Mouse (Mus musculus): ENCODE data around the gene Tomm40.

The Tomm40 gene

DNA sequence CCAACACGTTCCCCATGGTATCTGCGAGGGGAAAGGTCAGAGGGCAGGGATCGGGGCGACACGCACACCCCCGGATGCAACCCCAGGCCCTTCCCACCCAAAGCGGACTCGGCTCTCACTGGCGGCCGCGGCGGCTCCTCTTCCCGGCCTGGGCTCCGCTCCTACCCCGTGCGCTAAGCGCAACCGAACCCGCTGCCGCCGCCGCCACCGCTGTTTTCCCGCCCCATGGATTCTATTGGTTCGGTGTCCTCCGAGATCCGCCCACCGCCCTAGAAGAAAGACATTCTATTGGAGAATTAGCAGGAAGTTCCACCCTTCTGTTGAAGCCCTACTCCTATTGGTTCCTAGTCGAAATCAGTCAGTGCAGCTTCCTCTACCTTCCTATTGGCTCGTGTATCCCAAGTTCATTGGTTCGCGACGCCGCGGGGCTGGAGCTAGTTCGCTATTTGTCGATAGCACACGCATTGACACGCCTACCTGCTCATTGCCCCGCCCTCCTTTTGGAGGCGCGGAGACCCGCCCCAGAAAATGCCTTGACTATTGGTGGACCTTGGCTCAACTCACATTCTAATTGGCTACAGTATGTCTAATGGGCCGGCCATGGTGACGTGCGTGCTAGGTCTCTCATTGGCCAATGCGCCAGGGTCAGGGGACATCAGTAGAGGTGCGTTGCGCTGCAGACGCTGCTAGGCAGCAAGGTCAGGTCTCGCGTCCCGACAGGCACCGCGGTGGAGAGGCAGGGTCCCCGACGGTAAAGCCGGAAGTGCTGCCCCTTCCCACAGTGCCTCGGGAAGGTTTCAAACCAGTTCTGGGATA lies at the start of gene Tomm40:
Tomm40 (minus strand) TSS at position 200 of the 816 bp plus-strand sequence.
- CTCF ChIA-PET, result interaction anchor here (0.5 to 7.4 kb wide), 40 partner anchors 10 to 617 kb away, joined by 3 to 103 read pairs (median 4); partner anchors contain the start of genes Apoe (in 2 of the 4), Apoc1 (in 1 of the 4), Clptm1 (in 1 of the 4) and Nectin2 (in 1 of the 4)
- POLR2A ChIA-PET, result interaction anchor here (0.6 to 19.0 kb wide), 101 partner anchors 8 to 843 kb away, joined by 3 to 415 read pairs (median 4); partner anchors contain the start of genes Apoe (in 3 of the 4), Bcam (in 3 of the 4), Clptm1 (in 3 of the 4) and Apoc1 (in 2 of the 4)

DNA sequence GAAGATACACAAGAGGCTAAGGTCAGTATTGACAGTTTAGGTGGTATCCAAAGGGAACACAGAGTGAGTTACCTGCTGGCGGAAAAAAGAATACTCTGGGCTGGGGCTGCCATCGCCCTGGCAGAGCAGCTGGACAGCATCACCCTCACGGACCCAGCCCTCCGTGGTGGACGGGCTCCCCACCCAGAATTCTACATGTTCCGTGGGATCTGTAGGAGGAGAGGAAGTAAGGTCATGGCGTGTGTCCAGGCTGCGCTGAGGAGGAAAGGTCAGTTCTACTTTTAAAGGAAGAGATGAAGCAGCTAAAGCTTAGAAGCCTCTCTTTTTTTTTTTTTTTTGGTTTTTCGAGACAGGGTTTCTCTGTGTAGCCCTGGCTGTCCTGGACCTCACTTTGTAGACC lies 49.3 kb upstream of the Tomm40 start:
- ChIA-PET CTCF (interaction anchor here (0.5 to 2.9 kb wide), 12 partner anchors 9 to 96 kb away, joined by 3 to 10 read pairs (median 4); no protein-coding TSS in a partner anchor), POLR2A (interaction anchor here in 3 of 4 experiments (0.6 to 3.3 kb wide), 8 partner anchors 9 to 65 kb away, joined by 3 to 24 read pairs (median 4); partner anchors contain the start of genes Apoe (in 1 of the 3) and Nectin2 (in 1 of the 3))

DNA sequence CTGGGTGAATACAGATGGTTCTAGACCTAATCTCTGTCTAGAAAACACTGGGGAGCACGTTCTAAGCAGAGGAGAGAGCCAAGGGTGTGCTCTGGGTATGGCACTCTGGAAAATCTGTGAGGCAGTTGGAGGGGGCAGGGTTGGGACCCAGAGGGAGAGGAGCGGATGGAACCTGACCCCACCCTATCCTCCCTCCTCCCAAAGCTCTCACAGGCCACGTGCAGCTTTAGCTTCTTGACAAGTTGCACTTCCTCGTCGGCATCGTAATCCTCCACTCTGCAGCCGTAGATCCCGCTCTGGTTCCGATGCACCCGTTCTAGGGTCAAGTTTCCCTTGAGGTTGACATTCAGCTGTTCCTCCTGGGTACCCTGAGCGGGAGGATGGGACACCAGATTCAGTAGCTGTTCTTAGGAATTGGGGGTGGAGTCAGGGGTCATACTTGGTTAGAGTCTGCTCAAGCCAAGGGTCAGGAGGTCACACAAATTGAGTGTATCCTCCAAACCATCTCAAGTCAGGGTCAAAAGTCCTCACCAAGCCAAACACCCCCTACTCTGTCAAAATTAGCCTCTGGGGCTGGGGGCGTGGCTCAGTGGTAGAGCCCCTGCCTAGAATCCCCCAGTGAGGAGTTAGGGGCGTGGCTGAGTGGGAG lies 48.7 kb upstream of the Tomm40 start:
- CTCF ChIA-PET, result interaction anchor here (0.6 to 2.9 kb wide), 15 partner anchors 9 to 717 kb away, joined by 3 to 10 read pairs (median 4); no protein-coding TSS in a partner anchor
- POLR2A ChIA-PET, result interaction anchor here in 3 of 4 experiments (0.6 to 3.3 kb wide), 21 partner anchors 8 to 171 kb away, joined by 3 to 24 read pairs (median 3); partner anchors contain the start of genes Apoe (in 1 of the 3), Nectin2 (in 1 of the 3) and Tomm40 (in 1 of the 3)

DNA sequence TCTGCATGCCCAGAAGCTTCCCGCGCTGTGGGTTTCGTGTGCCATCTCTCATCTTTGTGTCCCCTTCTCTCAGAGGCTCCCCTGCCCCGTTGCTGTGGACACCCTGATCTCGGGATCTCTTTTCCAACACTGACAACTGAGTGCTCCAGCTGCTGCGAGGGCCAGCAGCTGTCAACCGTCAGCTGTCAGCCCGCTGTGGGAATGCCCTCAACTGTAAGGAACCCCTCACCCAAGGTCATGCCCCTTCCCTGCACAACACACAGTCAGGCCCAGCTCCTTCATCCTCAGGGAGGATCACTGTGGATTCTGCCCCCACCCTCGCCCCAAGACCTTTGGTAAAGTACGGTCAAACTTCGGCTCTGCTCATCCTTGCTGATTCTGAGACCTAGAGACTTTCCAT lies 47.0 kb upstream of the Tomm40 start:
- ChIA-PET CTCF (interaction anchor here in 2 of 4 experiments (0.6 to 2.8 kb wide), 4 partner anchors 22 to 285 kb away, joined by 3 to 8 read pairs (median 6); no protein-coding TSS in a partner anchor), POLR2A (interaction anchor here in 2 of 4 experiments (0.7 to 3.3 kb wide), 7 partner anchors 8 to 63 kb away, joined by 3 to 24 read pairs (median 3); partner anchors contain the start of genes Apoe (in 1 of the 2) and Bcam (in 1 of the 2))

DNA sequence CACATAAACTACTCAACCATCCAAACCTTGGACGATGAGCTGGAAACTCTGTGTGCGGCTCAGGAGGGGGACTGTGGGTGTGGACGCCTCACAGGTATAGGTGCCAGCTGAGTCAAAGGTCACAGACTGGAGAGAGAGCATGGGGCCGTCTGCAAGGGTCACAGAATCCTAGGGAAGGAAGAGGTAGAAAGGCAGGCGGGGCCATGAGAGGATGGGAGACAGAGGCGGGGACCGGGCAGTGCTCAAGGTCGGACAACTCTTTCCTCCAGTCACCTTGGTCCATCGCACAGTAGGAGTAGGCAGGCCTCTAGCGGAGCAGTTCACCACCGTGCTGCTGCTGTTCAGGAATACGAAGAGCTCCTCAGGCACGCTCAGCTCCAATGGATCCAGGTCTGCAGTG lies 44.8 kb upstream of the Tomm40 start:
- ChIA-PET CTCF (interaction anchor here in 1 of 4 experiments (1.5 kb wide), 1 partner anchor 11 kb away, joined by 3 read pairs; the partner anchor contains the start of gene Bcam), POLR2A (interaction anchor here in 3 of 4 experiments (0.7 to 3.4 kb wide), 11 partner anchors 8 to 70 kb away, joined by 3 to 14 read pairs (median 6); partner anchors contain the start of genes Bcam (in 3 of the 3), Apoe (in 1 of the 3), Cblc (in 1 of the 3) and Nectin2 (in 1 of the 3))

DNA sequence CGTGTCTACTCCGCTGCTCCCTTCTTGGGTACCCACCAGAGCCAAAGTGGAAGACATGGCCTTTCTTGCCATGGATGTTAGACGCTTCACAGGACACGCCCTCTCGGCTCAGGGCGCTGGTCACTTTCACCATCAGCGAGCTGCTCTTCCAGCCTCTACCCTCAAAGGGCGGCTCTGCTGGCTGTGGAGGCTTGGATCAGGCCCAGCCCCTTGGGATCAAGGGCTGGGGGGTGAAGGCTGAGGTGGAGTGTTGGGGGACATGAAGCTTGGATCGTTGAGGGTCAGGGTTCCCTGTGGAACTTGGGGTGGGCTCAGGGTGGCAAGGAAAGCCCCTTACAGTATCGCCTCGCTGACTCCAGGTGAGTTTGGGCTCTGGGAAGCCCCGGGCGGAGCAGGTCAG lies 43.4 kb upstream of the Tomm40 start:
- CTCF ChIA-PET, result interaction anchor here (0.6 to 1.1 kb wide), 4 partner anchors 18 to 326 kb away, joined by 3 to 4 read pairs (median 4); no protein-coding TSS in a partner anchor
- POLR2A ChIA-PET, result interaction anchor here (0.5 to 3.4 kb wide), 17 partner anchors 9 to 60 kb away, joined by 3 to 14 read pairs (median 4); partner anchors contain the start of genes Bcam (in 2 of the 4), Apoe (in 1 of the 4) and Cblc (in 1 of the 4)

DNA sequence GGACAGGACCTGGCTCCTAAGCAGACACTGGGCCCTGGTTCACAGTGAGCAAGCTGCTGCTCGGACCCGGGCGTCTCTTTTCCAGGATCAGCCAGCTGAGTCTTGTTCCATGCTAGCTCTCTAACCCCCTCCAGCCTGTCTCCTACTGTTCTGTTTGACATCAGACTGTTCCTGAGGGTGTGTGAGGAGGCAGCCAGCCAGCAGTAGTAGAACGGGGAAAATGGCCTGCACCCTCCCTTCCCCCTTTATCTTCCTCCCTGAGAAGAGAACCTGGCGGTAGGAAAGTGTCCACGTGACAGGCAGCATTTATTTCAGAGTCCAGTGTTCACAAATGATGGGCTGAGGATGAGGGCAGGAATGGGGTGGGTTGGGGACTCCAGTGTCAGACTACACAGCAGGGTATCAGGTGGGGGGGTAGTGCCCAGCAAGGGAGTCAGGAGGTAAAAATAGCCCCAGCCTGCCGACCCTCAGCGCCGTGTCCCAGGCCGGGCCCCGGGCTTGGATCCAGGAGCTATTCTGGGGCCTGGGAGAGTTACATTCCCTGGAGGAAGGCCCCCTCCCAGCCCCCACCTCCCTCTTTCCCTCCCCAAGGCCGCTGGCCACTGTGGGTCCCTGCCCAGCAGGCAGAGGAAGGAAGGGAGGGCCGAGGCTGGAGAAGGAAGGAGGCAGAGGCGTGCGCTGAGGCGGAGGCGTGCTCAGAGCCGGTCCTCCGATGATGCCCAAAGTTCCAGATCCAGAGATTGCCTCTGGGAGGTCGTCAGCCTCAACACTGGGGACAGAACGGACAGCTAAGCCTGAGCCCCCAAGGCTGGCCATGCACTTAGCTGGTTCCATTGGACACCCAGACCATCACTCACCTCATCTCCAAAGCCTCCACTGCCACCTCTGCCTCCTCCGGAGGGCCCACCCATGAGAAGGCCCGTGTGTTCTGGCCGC lies 40.9 kb upstream of the Tomm40 start:
- CTCF ChIA-PET, result interaction anchor here in 3 of 4 experiments (0.6 to 4.4 kb wide), 16 partner anchors 9 to 137 kb away, joined by 3 to 30 read pairs (median 4); partner anchors contain the start of gene Cblc (in 1 of the 3)
- POLR2A ChIA-PET, result interaction anchor here in 2 of 4 experiments (0.8 to 7.0 kb wide), 13 partner anchors 8 to 87 kb away, joined by 3 to 63 read pairs (median 5); partner anchors contain the start of genes Bcam (in 2 of the 2) and Tomm40 (in 1 of the 2)

DNA sequence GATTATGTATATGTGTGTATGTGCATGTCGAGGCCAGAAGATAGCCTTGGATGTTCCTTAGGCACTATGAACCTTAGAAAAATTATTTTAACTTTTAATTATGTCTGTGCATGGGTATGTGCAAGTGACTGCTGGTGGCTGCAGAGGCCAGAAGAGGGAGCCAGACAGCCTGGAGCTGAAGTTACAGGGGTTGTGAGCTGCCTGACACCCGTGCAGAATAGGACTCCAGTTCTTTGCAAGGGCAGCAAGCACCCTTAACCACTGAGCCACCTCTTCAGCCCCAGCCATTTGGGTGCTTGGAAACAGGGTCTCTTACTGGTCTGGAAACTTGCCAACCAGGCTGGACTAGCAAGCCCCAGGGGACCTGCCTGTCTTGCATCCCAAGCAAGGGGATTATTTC lies 39.8 kb upstream of the Tomm40 start:
- ChIA-PET CTCF (interaction anchor here (0.7 to 4.4 kb wide), 20 partner anchors 8 to 136 kb away, joined by 3 to 30 read pairs (median 4); partner anchors contain the start of gene Cblc (in 1 of the 4)), POLR2A (interaction anchor here (1.0 to 7.0 kb wide), 11 partner anchors 9 to 40 kb away, joined by 4 to 63 read pairs (median 5); partner anchors contain the start of genes Bcam (in 3 of the 4) and Tomm40 (in 1 of the 4))

DNA sequence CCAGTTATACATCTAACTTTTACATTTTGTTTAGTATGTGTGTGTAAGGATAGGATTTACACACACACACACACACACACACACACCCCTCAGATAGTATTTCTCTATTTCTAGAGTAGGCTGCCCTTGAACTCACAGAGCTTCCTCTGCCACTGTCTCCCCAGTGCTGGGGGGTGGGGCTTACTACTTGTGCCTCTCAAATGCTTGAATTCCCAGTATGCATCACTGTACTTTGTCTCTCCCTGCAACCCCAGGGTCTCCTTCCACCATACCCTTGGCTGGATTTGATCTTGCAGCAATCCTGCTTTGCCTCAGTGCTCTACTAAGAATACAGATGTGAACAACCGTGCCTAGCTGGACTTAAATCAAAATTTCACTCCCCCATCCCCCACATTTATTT lies 38.8 kb upstream of the Tomm40 start:
- POLR2A ChIA-PET, result interaction anchor here (0.6 to 7.0 kb wide), 26 partner anchors 9 to 206 kb away, joined by 3 to 63 read pairs (median 4); partner anchors contain the start of genes Bcam (in 3 of the 4), Tomm40 (in 3 of the 4) and Cblc (in 1 of the 4)
- CTCF ChIA-PET, result interaction anchor here (0.6 to 4.4 kb wide), 34 partner anchors 9 to 202 kb away, joined by 3 to 30 read pairs (median 4); partner anchors contain the start of genes Bcam (in 1 of the 4), Cblc (in 1 of the 4) and Tomm40 (in 1 of the 4)

DNA sequence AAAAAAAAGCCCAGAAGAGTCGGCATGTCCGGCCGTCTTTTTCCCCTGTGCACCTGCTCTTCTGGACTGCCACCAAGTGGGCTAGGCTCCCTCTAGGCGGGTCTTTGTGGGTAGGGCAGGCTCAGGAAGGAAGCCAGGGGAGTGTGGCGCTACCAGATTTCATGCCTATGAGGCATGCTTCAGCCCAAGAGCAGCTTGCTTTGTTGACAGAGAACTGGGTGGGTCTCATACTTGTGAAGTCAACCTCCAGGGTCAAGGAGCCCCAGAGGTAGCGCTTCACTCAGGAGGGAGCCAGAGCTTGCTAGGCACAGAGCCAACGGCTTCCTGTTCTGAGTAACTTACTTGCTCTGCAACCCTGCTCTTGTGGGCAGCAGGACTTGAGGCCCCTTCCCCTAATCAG lies 38.3 kb upstream of the Tomm40 start:
- CTCF ChIA-PET, result interaction anchor here (0.6 to 4.4 kb wide), 34 partner anchors 10 to 203 kb away, joined by 3 to 30 read pairs (median 5); partner anchors contain the start of genes Bcam (in 1 of the 4), Cblc (in 1 of the 4) and Tomm40 (in 1 of the 4)
- POLR2A ChIA-PET, result interaction anchor here (0.6 to 7.0 kb wide), 27 partner anchors 8 to 206 kb away, joined by 3 to 63 read pairs (median 4); partner anchors contain the start of genes Bcam (in 3 of the 4), Tomm40 (in 2 of the 4) and Cblc (in 1 of the 4)

DNA sequence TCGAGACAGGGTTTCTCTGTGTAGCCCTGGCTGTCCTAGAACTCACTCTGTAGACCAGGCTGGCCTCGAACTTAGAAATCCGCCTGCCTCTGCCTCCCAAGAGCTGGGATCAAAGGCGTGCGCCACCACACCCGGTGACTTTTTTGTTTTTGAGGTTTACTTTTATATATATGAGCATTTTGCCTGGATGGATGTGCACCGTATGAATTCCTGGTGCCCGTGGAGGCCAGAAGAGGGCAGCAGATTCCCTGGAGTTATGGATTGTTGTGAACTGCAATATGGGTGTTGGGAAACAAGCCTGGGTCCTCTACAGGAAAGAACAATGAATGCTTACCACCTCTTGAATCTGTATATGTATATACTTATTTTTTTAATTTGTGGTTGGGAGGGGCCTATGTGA lies 37.4 kb upstream of the Tomm40 start:
- CTCF ChIA-PET, result interaction anchor here in 3 of 4 experiments (0.8 to 4.4 kb wide), 15 partner anchors 11 to 119 kb away, joined by 3 to 30 read pairs (median 7); partner anchors contain the start of genes Cblc (in 1 of the 3) and Tomm40 (in 1 of the 3)
- POLR2A ChIA-PET, result interaction anchor here in 3 of 4 experiments (0.6 to 7.0 kb wide), 14 partner anchors 10 to 62 kb away, joined by 3 to 63 read pairs (median 6); partner anchors contain the start of genes Bcam (in 2 of the 3) and Cblc (in 1 of the 3)

DNA sequence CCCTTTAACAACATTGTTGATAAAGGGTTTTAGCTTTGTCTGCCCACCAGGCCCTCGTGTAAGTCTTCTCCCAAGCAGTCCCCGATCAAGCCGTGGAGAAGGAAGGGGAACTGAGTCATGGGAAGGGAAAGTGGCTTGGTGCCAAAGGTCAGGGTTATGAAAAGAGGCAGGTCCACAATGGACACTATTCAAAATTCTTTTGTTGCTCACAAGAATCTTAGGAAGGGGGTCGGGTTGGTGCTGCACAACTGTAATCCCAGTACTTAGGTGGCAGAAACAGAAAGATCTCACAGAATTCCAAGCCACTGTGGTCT lies 35.8 kb upstream of the Tomm40 start:
- POLR2A ChIA-PET, result interaction anchor here in 3 of 4 experiments (0.7 to 7.0 kb wide), 15 partner anchors 9 to 120 kb away, joined by 3 to 63 read pairs (median 5); partner anchors contain the start of genes Bcam (in 2 of the 3) and Clptm1 (in 1 of the 3)
- CTCF ChIA-PET, result interaction anchor here (0.6 to 4.3 kb wide), 23 partner anchors 10 to 251 kb away, joined by 3 to 41 read pairs (median 5); partner anchors contain the start of genes Bcam (in 1 of the 4) and Tomm40 (in 1 of the 4)

DNA sequence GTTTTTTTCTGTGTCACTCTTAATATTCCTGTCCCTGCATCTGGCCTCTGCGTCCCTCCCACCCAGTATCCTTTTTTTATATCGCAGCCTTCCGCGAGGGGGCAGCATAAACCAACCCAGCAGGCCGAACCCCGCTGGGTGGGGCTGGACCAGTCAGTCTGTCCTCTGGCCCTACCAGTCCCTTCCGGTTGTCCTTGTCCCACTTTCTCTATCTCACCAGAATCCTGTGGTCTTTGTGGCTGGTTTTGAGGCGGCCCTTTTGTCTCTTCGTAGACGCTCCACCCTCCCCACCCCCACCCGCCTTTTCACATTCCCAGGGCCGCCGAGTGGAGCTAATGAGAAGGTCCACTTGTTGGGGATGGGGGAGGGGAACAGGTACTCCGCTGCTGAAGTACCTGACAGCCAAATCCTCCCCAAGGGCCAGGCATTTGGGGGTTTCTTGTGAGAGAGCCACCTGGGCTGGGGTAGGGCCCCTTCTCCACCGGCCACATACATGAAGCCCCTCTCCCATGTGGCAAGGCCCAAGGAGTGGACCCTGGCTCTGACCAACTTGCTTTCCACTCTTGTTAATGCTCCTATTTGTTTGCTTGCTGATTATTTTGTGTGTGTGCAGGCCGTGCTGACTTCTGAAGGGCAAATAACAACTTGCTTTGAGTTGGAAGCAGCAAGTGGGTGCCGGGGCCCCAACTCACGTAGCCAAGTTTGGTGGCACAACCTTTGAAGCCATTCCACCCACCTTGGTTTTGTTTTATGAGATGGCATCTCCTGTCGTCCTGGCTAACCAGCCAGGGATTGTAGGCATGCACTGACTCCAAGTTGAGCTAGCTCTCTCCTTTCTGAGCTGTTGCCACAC lies 35.2 kb upstream of the Tomm40 start, which contains the start of gene Nectin2:
Nectin2 (minus strand) TSS at position 267 of the 853 bp plus-strand sequence.
- POLR2A ChIA-PET, result interaction anchor here in 3 of 4 experiments (0.6 to 7.0 kb wide), 27 partner anchors 9 to 547 kb away, joined by 3 to 63 read pairs (median 4); partner anchors contain the start of genes Bcam (in 2 of the 3) and Apoe (in 1 of the 3)
- CTCF ChIA-PET, result interaction anchor here (0.5 to 4.3 kb wide), 44 partner anchors 9 to 846 kb away, joined by 3 to 41 read pairs (median 4); partner anchors contain the start of genes Bcam (in 1 of the 4), Cblc (in 1 of the 4) and Tomm40 (in 1 of the 4)

All from embryonic stem cell, embryonic (primary cell).